Mouse (Mus musculus): ENCODE data around the gene Krtap14. TPM values are rescaled to one million over a fixed set of nuclear protein-coding genes. Genes with fewer than 3 reads are reported as not detected.

The Krtap14 gene
- total and polyA plus RNA-seq, 3 experiments = not detected

GRCm38 (mm10) chr16:88851450-88851849 lies 25.5 kb upstream of the Krtap14 start:
- dilution Hi-C loops (cut with MboI; ENCODE audit: extremely low pct_ligation_motif_present, extremely low pct_unique_long_range_greater_than_20kb, low sequenced_read_pairs) = no loop called here

DNA sequence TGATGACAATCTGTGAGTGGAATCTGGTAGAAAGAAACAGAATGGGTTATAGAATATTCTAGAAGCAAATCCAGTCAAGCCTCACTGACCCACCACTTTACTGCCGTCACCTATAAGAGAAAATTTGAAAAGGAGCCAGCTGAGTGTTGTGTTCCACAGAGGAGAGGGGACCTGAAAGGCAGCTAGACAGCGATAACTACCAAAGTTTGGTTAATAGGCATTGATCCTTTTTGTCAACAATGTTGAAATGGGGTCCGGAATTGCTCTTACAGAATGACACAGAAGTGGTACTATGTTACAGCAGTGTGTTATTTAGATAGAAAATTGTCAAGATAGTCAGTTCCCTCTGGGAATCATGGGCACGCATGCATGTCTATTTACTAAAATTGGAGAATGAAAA lies 22.6 kb upstream of the Krtap14 start:
- Histone ChIP-seq H3K79me2 (replicated peaks; ENCODE audit: control insufficient read depth, extremely low read depth, insufficient read depth, poor library complexity, severe bottlenecking) (no peaks in the 10 kb centered on the region), H3K4me2 (ENCODE audit: insufficient read depth, low read depth, poor library complexity, severe bottlenecking) (no peak overlapping the region), H3K27me3 (replicated peaks) (no peaks in the 10 kb centered on the region), H3K4me3 (replicated peaks in 1 of 3; ENCODE audit: low read depth in 2 of 3, low read length in 2 of 3, poor library complexity in 1 of 3) (no peak overlapping the region), H3K9ac (ENCODE audit: insufficient read depth, low read depth) (no peak overlapping the region), H3K36me3 (replicated peaks in 1 of 2; ENCODE audit: control insufficient read depth in 1 of 2, insufficient read depth in 1 of 2, low read length in 1 of 2) (no peaks in the 10 kb centered on the region), H3K27ac (ENCODE audit: insufficient read depth, low read depth) (no peak overlapping the region), H3K9me3 (replicated peaks; ENCODE audit: low read length) (peaks cover 47% of the 10 kb centered on the region), H3K4me1 (ENCODE audit: control insufficient read depth in 1 of 2, insufficient read depth in 2 of 2) (no peaks in the 10 kb centered on the region)
- no peak for TF ChIP-seq IRF4 (IDR thresholded peaks at IDR 0.05; ENCODE audit: low read depth, low read length)
- TF ChIP-seq ZKSCAN1 (IDR thresholded peaks at IDR 0.05; ENCODE audit: borderline replicate concordance, low read depth, low read length) = no peak
- no peak for TF ChIP-seq PAX5 (IDR thresholded peaks at IDR 0.05; ENCODE audit: low read length)
- no peak for TF ChIP-seq E2F4 (IDR thresholded peaks at IDR 0.05; ENCODE audit: insufficient replicate concordance, low read depth, low read length)
- no peak for TF ChIP-seq POLR2A (IDR thresholded peaks at IDR 0.05; ENCODE audit: low read depth, low read length)
- TF ChIP-seq NRF1 (IDR thresholded peaks at IDR 0.05; ENCODE audit: low read depth, low read length) = no peak
- TF ChIP-seq NELFE (IDR thresholded peaks at IDR 0.05; ENCODE audit: low read depth, low read length) = no peak
- TF ChIP-seq TBP (conservative IDR thresholded peaks at IDR 0.05; ENCODE audit: low read depth, low read length) = no peak
- no peak for TF ChIP-seq MXI1 (IDR thresholded peaks at IDR 0.05; ENCODE audit: low read depth, low read length)
- TF ChIP-seq ZC3H11A (IDR thresholded peaks at IDR 0.05; ENCODE audit: low read depth, low read length) = no peak
- TF ChIP-seq EP300 (IDR thresholded peaks at IDR 0.05; ENCODE audit: low read length) = no peak
- DNase-seq (ENCODE audit: extremely low read depth) = no peak
- dilution Hi-C loops (cut with MboI; ENCODE audit: extremely low pct_ligation_motif_present, extremely low pct_unique_long_range_greater_than_20kb, low sequenced_read_pairs) (no loop called here), in situ Hi-C loops (cut with MboI; ENCODE audit: low pct_ligation_motif_present, low pct_unique_long_range_greater_than_20kb, low sequenced_read_pairs) (no loop called here)

More at GRCm38 (mm10) chr16:88851450-88851849, 25.5 kb upstream of the Krtap14 start:
- Histone ChIP-seq H3K79me2 (replicated peaks; ENCODE audit: control insufficient read depth, extremely low read depth, insufficient read depth, poor library complexity, severe bottlenecking) (no peaks in the 10 kb centered on the region), H3K4me1 (ENCODE audit: control insufficient read depth in 1 of 2, insufficient read depth in 2 of 2) (no peaks in the 10 kb centered on the region), H3K9me3 (replicated peaks; ENCODE audit: low read length) (peaks cover 54% of the 10 kb centered on the region), H3K27me3 (replicated peaks) (no peaks in the 10 kb centered on the region), H3K4me2 (ENCODE audit: insufficient read depth, low read depth, poor library complexity, severe bottlenecking) (no peak overlapping the region), H3K36me3 (replicated peaks in 1 of 2; ENCODE audit: control insufficient read depth in 1 of 2, insufficient read depth in 1 of 2, low read length in 1 of 2) (no peaks in the 10 kb centered on the region), H3K9ac (ENCODE audit: insufficient read depth, low read depth) (no peak overlapping the region), H3K27ac (ENCODE audit: insufficient read depth, low read depth) (no peak overlapping the region), H3K4me3 (replicated peaks in 1 of 3; ENCODE audit: low read depth in 2 of 3, low read length in 2 of 3, poor library complexity in 1 of 3) (no peak overlapping the region)
- in situ Hi-C loops (cut with MboI; ENCODE audit: low pct_ligation_motif_present, low pct_unique_long_range_greater_than_20kb, low sequenced_read_pairs) = no loop called here
- DNase-seq (ENCODE audit: extremely low read depth) = no peak
- TF ChIP-seq CTCF (conservative IDR thresholded peaks at IDR 0.05 in 1 of 2, IDR thresholded peaks at IDR 0.05 in 1 of 2; ENCODE audit: low read depth in 2 of 2, low read length in 2 of 2) (peak; percentile 24 to 49; a peak in 2 of 4 replicates), ZKSCAN1 (IDR thresholded peaks at IDR 0.05; ENCODE audit: borderline replicate concordance, low read depth, low read length) (no peak), MAZ (IDR thresholded peaks at IDR 0.05; ENCODE audit: low read depth, low read length) (no peak), MAX (IDR thresholded peaks at IDR 0.05; ENCODE audit: low read length) (no peak), RCOR1 (conservative IDR thresholded peaks at IDR 0.05; ENCODE audit: low read depth, low read length) (no peak), KAT2A (IDR thresholded peaks at IDR 0.05; ENCODE audit: insufficient replicate concordance, low read length) (no peak), CHD2 (IDR thresholded peaks at IDR 0.05; ENCODE audit: low read length) (no peak), NELFE (IDR thresholded peaks at IDR 0.05; ENCODE audit: low read depth, low read length) (no peak), EP300 (IDR thresholded peaks at IDR 0.05; ENCODE audit: low read length) (no peak), POLR2A (IDR thresholded peaks at IDR 0.05; ENCODE audit: low read depth, low read length) (no peak), CHD1 (IDR thresholded peaks at IDR 0.05; ENCODE audit: low read depth, low read length) (no peak), ZMIZ1 (IDR thresholded peaks at IDR 0.05; ENCODE audit: low read depth, low read length) (no peak), NRF1 (IDR thresholded peaks at IDR 0.05; ENCODE audit: low read depth, low read length) (no peak), USF2 (conservative IDR thresholded peaks at IDR 0.05; ENCODE audit: low read depth, low read length) (no peak), MEF2A (IDR thresholded peaks at IDR 0.05; ENCODE audit: borderline replicate concordance, low read depth, low read length) (no peak), JUND (conservative IDR thresholded peaks at IDR 0.05; ENCODE audit: low read depth, low read length) (no peak), POLR2AphosphoS2 (IDR thresholded peaks at IDR 0.05; ENCODE audit: low read depth, low read length) (no peak), PAX5 (IDR thresholded peaks at IDR 0.05; ENCODE audit: low read length) (no peak), SMC3 (IDR thresholded peaks at IDR 0.05; ENCODE audit: low read depth, low read length) (peak; percentile 16; the same call in 1 of the 2 replicates), ZNF384 (IDR thresholded peaks at IDR 0.05; ENCODE audit: low read depth, low read length) (no peak), RAD21 (IDR thresholded peaks at IDR 0.05; ENCODE audit: low read depth, low read length) (peak; percentile 7), MYC (IDR thresholded peaks at IDR 0.05; ENCODE audit: low read depth, low read length) (no peak), TBP (conservative IDR thresholded peaks at IDR 0.05; ENCODE audit: low read depth, low read length) (no peak), USF1 (IDR thresholded peaks at IDR 0.05; ENCODE audit: low read depth, low read length) (no peak), BHLHE40 (IDR thresholded peaks at IDR 0.05; ENCODE audit: low read depth, low read length) (no peak), SIN3A (IDR thresholded peaks at IDR 0.05; ENCODE audit: low read length) (no peak)
